Mouse (Mus musculus) intestine, embryonic 14.5 days (tissue): ENCODE results near the gene Fpr2. TPM values are rescaled to one million over a fixed set of nuclear protein-coding genes. Genes with fewer than 3 reads are reported as not detected.
"Not testable (repeated sequence)": the region's sequence is repeated elsewhere in the genome, so short reads cannot be mapped to it uniquely, and the experiment has no call there.

ENCODE experiments used
- ATAC-seq: fragments of 200-750 bp; cut with Nextera tagmentation; replicated peaks from 2 replicates; pipeline ENCODE4 v1.8.0; 2017; ENCODE audit warnings: low read depth, moderate number of reproducible peaks, moderate TSS enrichment, moderate library complexity; ENCODE audit not compliant: low FRiP score, low TSS enrichment
- DNase-seq: peaks from one replicate; pipeline ENCODE4 v3.0.0-alpha.2; 2018; ENCODE audit warnings: low spot score
- H3K27ac ChIP-seq: fragments of 300-500 bp; sonication (generic); 2 replicates; pipeline ENCODE4 v1.5.1; 2014; ENCODE audit warnings: low read depth, mild to moderate bottlenecking, control low read depth
- H3K27me3 ChIP-seq: fragments of 300-500 bp; sonication (generic); replicated peaks from 2 replicates; pipeline ENCODE4 v1.6.1; 2014; ENCODE audit warnings: low read length, control low read depth; ENCODE audit not compliant: control insufficient read depth, insufficient read depth
- H3K36me3 ChIP-seq: fragments of 300-500 bp; sonication (generic); 2 replicates; pipeline ENCODE4 v1.6.1; 2014; ENCODE audit warnings: low read length, control low read depth; ENCODE audit not compliant: control insufficient read depth, insufficient read depth
- H3K4me1 ChIP-seq: fragments of 300-500 bp; sonication (generic); replicated peaks from 2 replicates; pipeline ENCODE4 v1.6.1; 2014; ENCODE audit warnings: low read length, control low read depth, mixed read lengths; ENCODE audit not compliant: control insufficient read depth, insufficient read depth
- H3K4me2 ChIP-seq: fragments of 300-500 bp; sonication (generic); 2 replicates; pipeline ENCODE4 v1.6.1; 2014; ENCODE audit warnings: low read length
- H3K4me3 ChIP-seq: fragments of 300-500 bp; sonication (generic); 2 replicates; pipeline ENCODE4 v1.5.1; 2014; ENCODE audit warnings: low read depth, low read length, control low read depth, mixed read lengths
- H3K9ac ChIP-seq: fragments of 300-500 bp; sonication (generic); 2 replicates; pipeline ENCODE4 v1.6.1; 2014; ENCODE audit warnings: mild to moderate bottlenecking, low read length
- H3K9me3 ChIP-seq: fragments of 300-500 bp; sonication (generic); 2 replicates; pipeline ENCODE4 v1.6.1; 2016; ENCODE audit warnings: low read length, control low read depth; ENCODE audit not compliant: control insufficient read depth
- WGBS: fragments of 180-500 bp; shearing (Covaris S2); extraction: QIAGEN DNeasy Blood & Tissue Kit; methylation state at CpG from one replicate; pipeline ENCODE4 v1.1.7; 2014; 5-methylcytosine and 5-hydroxymethylcytosine counted together
- polyA plus RNA-seq: library from polyadenylated mRNA; unstranded; fragments of >200 nt; fragmentation: Nextera tagmentation; extraction: Ambion mirVana; gene quantifications from 2 replicates; pipeline ENCODE4 v1.2.1, GENCODE M21; 2014

The Fpr2 gene
- polyA plus RNA-seq = 0.38 TPM in 1 of 2 replicates, not detected in the other

DNA sequence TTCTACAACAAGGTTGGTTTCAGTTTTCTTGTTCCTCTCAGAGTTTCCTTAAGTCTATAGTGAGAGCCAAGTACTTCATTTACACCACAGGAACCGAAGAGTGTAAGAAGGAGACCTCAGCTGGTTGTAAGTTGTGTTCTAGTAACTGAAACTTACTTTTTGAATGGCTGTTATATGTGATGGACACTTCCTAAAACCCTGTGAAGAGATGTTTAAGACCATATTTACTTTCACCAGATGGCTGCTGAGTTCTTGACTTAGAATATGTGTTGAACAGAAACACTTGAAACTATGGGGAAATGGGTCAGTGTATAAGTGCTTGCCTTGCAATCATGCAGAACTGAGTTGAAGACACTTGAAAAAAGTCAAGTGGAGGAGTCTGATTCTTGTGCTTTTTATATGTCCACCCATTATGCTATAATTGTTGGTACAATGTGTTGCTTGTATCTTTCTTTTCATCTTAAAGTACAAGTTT is at the start of gene Fpr2, which contains the start of gene Fpr3:
Gene Fpr2, plus strand, starts transcription at position 51 of the 475 bp plus-strand sequence.
Gene Fpr3, plus strand, starts transcription at position 79 of the 475 bp plus-strand sequence.
- H3K27me3 ChIP-seq = no peaks in the 10 kb centered on the region
- no peaks in the 10 kb centered on the region for H3K4me1 ChIP-seq
- no peak within 1 kb of the TSS for H3K27ac ChIP-seq
- DNase-seq (no peak), ATAC-seq (no peak)
- no peaks in the 10 kb centered on the region for H3K9me3 ChIP-seq
- no peaks in the 10 kb centered on the region for H3K36me3 ChIP-seq
- no peak within 1 kb of the TSS for H3K9ac ChIP-seq
- 61% methylated on average over 1 of the region's 1 CpGs for WGBS
- H3K4me2 ChIP-seq = no peak within 1 kb of the TSS
- no peak within 1 kb of the TSS for H3K4me3 ChIP-seq

- Histone ChIP-seq H3K4me2 (peak overlapping the region; percentile 44), H3K9ac (peak overlapping the region; percentile 52; the same call in 1 of the 2 replicates), H3K4me1 (peaks cover 48% of the 10 kb centered on the region), H3K36me3 (peaks cover 70% of the 10 kb centered on the region), H3K27ac (peak overlapping the region; percentile 75), H3K27me3 (no peaks in the 10 kb centered on the region), H3K9me3 (no peaks in the 10 kb centered on the region), H3K4me3 (peak overlapping the region; percentile 34)
- peak; percentile 97 for ATAC-seq
- WGBS = under 1% methylated on average over 43 of the region's 43 CpGs
- DNase-seq = peak; percentile 96
These were observed 49.5 kb upstream of the Fpr2 start for GRCm38 (mm10) chr17:17837919-17838701.

GRCm38 (mm10) chr17:17839276-17839675 is 48.3 kb upstream of the Fpr2 start:
- H3K9ac ChIP-seq = no peak overlapping the region
- no peak overlapping the region for H3K27ac ChIP-seq
- H3K4me3 ChIP-seq = no peak overlapping the region
- WGBS = 94% methylated on average over 2 of the region's 2 CpGs
- no peaks in the 10 kb centered on the region for H3K9me3 ChIP-seq
- 0 out of 2 replicates have a peak overlapping the region, but pooled peaks have one; percentile 44 for H3K4me2 ChIP-seq
- DNase-seq (no peak), ATAC-seq (no peak)
- H3K4me1 ChIP-seq = peaks cover 39% of the 10 kb centered on the region
- H3K36me3 ChIP-seq = peaks cover 60% of the 10 kb centered on the region
- H3K27me3 ChIP-seq = no peaks in the 10 kb centered on the region

GRCm38 (mm10) chr17:17840796-17841195 is 46.8 kb upstream of the Fpr2 start:
- ATAC-seq = no peak
- H3K9me3 ChIP-seq = no peaks in the 10 kb centered on the region
- H3K27me3 ChIP-seq = no peaks in the 10 kb centered on the region
- 90% methylated on average over 7 of the region's 7 CpGs for WGBS
- H3K4me1 ChIP-seq = peaks cover 25% of the 10 kb centered on the region
- peaks cover 52% of the 10 kb centered on the region for H3K36me3 ChIP-seq
- no peak overlapping the region for H3K4me3 ChIP-seq
- no peak for DNase-seq
- no peak overlapping the region for H3K27ac ChIP-seq
- no peak overlapping the region for H3K9ac ChIP-seq
- H3K4me2 ChIP-seq = no peak overlapping the region

- no peak overlapping the region for H3K27ac ChIP-seq
- ATAC-seq = peak; percentile 40; the same call in 1 of the 2 replicates
- WGBS = 76% methylated on average over 27 of the region's 27 CpGs
- no peak for DNase-seq
- H3K36me3 ChIP-seq = peaks cover 39% of the 10 kb centered on the region
- H3K9ac ChIP-seq = no peak overlapping the region
- no peak overlapping the region for H3K4me2 ChIP-seq
- H3K9me3 ChIP-seq = no peaks in the 10 kb centered on the region
- H3K4me3 ChIP-seq = no peak overlapping the region
- H3K4me1 ChIP-seq = peaks cover 4% of the 10 kb centered on the region; the same call in 1 of the 2 replicates
- H3K27me3 ChIP-seq = no peaks in the 10 kb centered on the region
These were observed 43.9 kb upstream of the Fpr2 start for GRCm38 (mm10) chr17:17843534-17844261.

- H3K27me3 ChIP-seq, DNase-seq, H3K9ac ChIP-seq, H3K27ac ChIP-seq, H3K4me1 ChIP-seq, H3K4me2 ChIP-seq, H3K4me3 ChIP-seq, H3K9me3 ChIP-seq, ATAC-seq: not testable (repeated sequence)
- 80% methylated on average over 3 of the region's 3 CpGs for WGBS
- H3K36me3 ChIP-seq = peaks cover 30% of the 10 kb centered on the region
These were observed 43.0 kb upstream of the Fpr2 start for GRCm38 (mm10) chr17:17844606-17845005.

- ATAC-seq (no peak), DNase-seq (no peak)
- peaks cover 22% of the 10 kb centered on the region for H3K36me3 ChIP-seq
- WGBS = 69% methylated on average over 10 of the region's 10 CpGs
- H3K4me3 ChIP-seq = no peak overlapping the region
- 0 out of 2 replicates have a peak, but pooled peaks cover 8% of the 10 kb centered on the region for H3K27me3 ChIP-seq
- H3K9ac ChIP-seq = no peak overlapping the region
- no peaks in the 10 kb centered on the region for H3K4me1 ChIP-seq
- H3K9me3 ChIP-seq = no peaks in the 10 kb centered on the region
- H3K4me2 ChIP-seq = no peak overlapping the region
- no peak overlapping the region for H3K27ac ChIP-seq
These were observed 42.2 kb upstream of the Fpr2 start for GRCm38 (mm10) chr17:17845187-17846027.

- WGBS = 74% methylated on average over 2 of the region's 2 CpGs
- Histone ChIP-seq H3K9ac (no peak overlapping the region), H3K4me2 (no peak overlapping the region), H3K36me3 (peaks cover 3% of the 10 kb centered on the region; the same call in 1 of the 2 replicates), H3K27me3 (0 out of 2 replicates have a peak, but pooled peaks cover 8% of the 10 kb centered on the region), H3K4me1 (no peaks in the 10 kb centered on the region), H3K4me3 (no peak overlapping the region), H3K9me3 (no peaks in the 10 kb centered on the region), H3K27ac (no peak overlapping the region)
- ATAC-seq (no peak), DNase-seq (no peak)
These were observed 38.6 kb upstream of the Fpr2 start for GRCm38 (mm10) chr17:17848988-17849387.
